In the genomic region with DNA sequence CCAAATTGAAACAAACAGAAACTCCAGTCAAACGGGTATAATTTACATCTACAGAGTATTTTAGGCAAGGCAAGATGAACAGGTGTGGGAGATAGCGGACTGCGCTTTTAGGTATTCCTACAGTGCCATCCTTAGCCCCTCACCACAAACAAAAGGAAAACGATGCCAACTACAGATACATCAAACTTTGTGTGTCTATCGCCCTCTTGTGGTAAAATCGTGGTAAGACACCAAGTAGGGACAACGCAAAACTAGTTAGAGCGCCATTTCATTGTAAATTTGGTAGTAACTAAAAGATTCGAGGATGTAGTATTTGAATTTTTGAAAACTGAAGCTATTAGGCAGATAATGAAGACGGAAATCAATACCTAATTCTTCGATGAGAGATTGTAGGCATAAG, we compare ENCODE assay signal across 12 mouse cellular contexts.
A peak's percentile ranks its signal among the peaks of the same experiment; 100 is the strongest.
DNase-seq lines count a peak whose midpoint lies in the region; ATAC-seq and TF ChIP-seq lines count a peak whose summit lies in the region.
"Had no signal": no experiment of that assay in that cellular context is flagged by ENCODE, and none has a peak within 500 bp of the region (broad histone marks: within the 10 kb centered on the region; RNA-seq: fewer than 3 reads in every experiment).

No protein-coding gene starts in this region.

- no peaks in the 10 kb centered on the region for H3K9me3 ChIP-seq in lung, embryonic 14.5 days (ENCODE audit: low read depth, low read length)
- H3K9me3 ChIP-seq: lung, embryonic 15.5 days had no signal

- no peak for ATAC-seq in lung, embryonic 14.5 days (ENCODE audit: insufficient read depth)
- no peak for ATAC-seq in cerebellum, adult (ENCODE audit: insufficient number of reproducible peaks, low FRiP score, low TSS enrichment)
- ATAC-seq: hindbrain, embryonic 16.5 days had no signal

- no peak overlapping the region for H3K4me2 ChIP-seq in lung, embryonic 14.5 days
- H3K4me2 ChIP-seq: lung, embryonic 15.5 days had no signal

- no peak overlapping the region for H3K4me3 ChIP-seq in heart, adult 2 months
- H3K4me3 ChIP-seq in lung, embryonic 14.5 days (ENCODE audit: low read depth, low read length) = no peak overlapping the region
- no peak overlapping the region for H3K4me3 ChIP-seq in lung, adult 2 months (replicated peaks; ENCODE audit: extremely low read depth, low read depth, low read length)
- H3K4me3 ChIP-seq: erythroblast, embryonic 14.5 days; lung, embryonic 15.5 days; myocyte had no signal

- no peak for TF ChIP-seq EP300 in heart, adult 2 months (IDR thresholded peaks at IDR 0.05; ENCODE audit: insufficient read depth, low read depth, low read length)

- peak; percentile 34 for TF ChIP-seq CTCF in heart, adult 2 months (IDR thresholded peaks at IDR 0.05)
- TF ChIP-seq CTCF in lung, embryonic 14.5 days (IDR thresholded peaks at IDR 0.05; ENCODE audit: low read depth) = peak; percentile 57
- no peak for TF ChIP-seq CTCF in lung, adult 2 months (IDR thresholded peaks at IDR 0.05; ENCODE audit: insufficient read depth, low read length)

- intact Hi-C loops in heart, adult 2 months (cut with DNase I) = no loop called here

- no peaks in the 10 kb centered on the region for H3K79me2 ChIP-seq in heart, adult 2 months (replicated peaks; ENCODE audit: control insufficient read depth, insufficient read depth, low read length)

- WGBS in heart, adult 2 months = 37% methylated on average over 11 of the region's 11 CpGs
- 29% methylated on average over 11 of the region's 11 CpGs for WGBS in lung, embryonic 14.5 days
- WGBS in lung, adult 2 months = 45% methylated on average over 11 of the region's 11 CpGs

- no peaks in the 10 kb centered on the region for H3K4me1 ChIP-seq in heart, adult 2 months (ENCODE audit: control insufficient read depth, insufficient read depth, low read length)
- H3K4me1 ChIP-seq in lung, embryonic 14.5 days (ENCODE audit: insufficient read depth) = no peaks in the 10 kb centered on the region
- no peaks in the 10 kb centered on the region for H3K4me1 ChIP-seq in lung, adult 2 months (ENCODE audit: control insufficient read depth, insufficient read depth, low read length)
- H3K4me1 ChIP-seq: lung, embryonic 15.5 days had no signal

- DNase-seq in heart, adult 2 months = no peak
- DNase-seq in heart, adult 8-10 months (ENCODE audit: low spot score) = no peak
- DNase-seq in lung, embryonic 14.5 days = peak; percentile 44
- no peak for DNase-seq in lung, adult 2 months
- peak; percentile 40 for DNase-seq in ZHBTc4 (ENCODE audit: low read depth, low spot score)
- DNase-seq in retina, postnatal 1 day = peak; percentile 31
- no peak for DNase-seq in urinary bladder, postnatal 14 days (ENCODE audit: low spot score)

- no peaks in the 10 kb centered on the region for H3K36me3 ChIP-seq in heart, adult 2 months (ENCODE audit: control insufficient read depth, insufficient read depth, low read length)
- H3K36me3 ChIP-seq in lung, embryonic 14.5 days (ENCODE audit: insufficient read depth) = no peaks in the 10 kb centered on the region
- H3K36me3 ChIP-seq: lung, embryonic 15.5 days had no signal

- no peak overlapping the region for H3K27ac ChIP-seq in heart, adult 2 months
- H3K27ac ChIP-seq in lung, embryonic 14.5 days (ENCODE audit: low read depth) = no peak overlapping the region
- H3K27ac ChIP-seq: lung, embryonic 15.5 days had no signal

- H3K27me3 ChIP-seq in heart, adult 2 months (ENCODE audit: control insufficient read depth, insufficient read depth, low read length) = no peaks in the 10 kb centered on the region
- H3K27me3 ChIP-seq in lung, embryonic 14.5 days (ENCODE audit: insufficient read depth, low read length) = no peaks in the 10 kb centered on the region
- H3K27me3 ChIP-seq: lung, embryonic 15.5 days had no signal

- no peak for TF ChIP-seq POLR2A in heart, adult 2 months (IDR thresholded peaks at IDR 0.05; ENCODE audit: insufficient read depth, low read depth, low read length)
- no peak for TF ChIP-seq POLR2A in lung, adult 2 months (IDR thresholded peaks at IDR 0.05; ENCODE audit: borderline replicate concordance, extremely low read depth, low read depth, low read length)

- H3K9ac ChIP-seq in heart, adult 2 months (ENCODE audit: low read depth, low read length) = no peak overlapping the region
- no peak overlapping the region for H3K9ac ChIP-seq in lung, embryonic 14.5 days
- H3K9ac ChIP-seq: lung, embryonic 15.5 days had no signal

Comparison
In these comparisons a context has a peak if more than half of its experiments do, and no peak if none do; other contexts are left out.
1. DNase-seq: peak in lung, embryonic 14.5 days (single experiment), ZHBTc4 (single experiment) and retina, postnatal 1 day (single experiment); none in heart, adult 2 months (0 of 2), heart, adult 8-10 months (single experiment), lung, adult 2 months (single experiment) and urinary bladder, postnatal 14 days (single experiment).